Mouse (Mus musculus) forebrain, embryonic 11.5 days (tissue): ENCODE measurements at regions not wholly inside any gene's neighbourhood (a gene's known extent, or its start where the extent isn't known, plus 50 kb on each side); places are given as distances from the start of the nearest gene placed in this dataset.

Experiments used
- ATAC-seq: fragments of 200-750 bp; cut with Nextera tagmentation; replicated peaks from 2 replicates; pipeline ENCODE4 v1.8.0; 2017; ENCODE audit warnings: moderate TSS enrichment; ENCODE audit not compliant: low FRiP score
- DNase-seq: peaks from one replicate; pipeline ENCODE4 v3.0.0-alpha.2; 2017; ENCODE audit warnings: low spot score
- H3K27ac ChIP-seq: fragments of 300-500 bp; sonication (generic); 2 replicates; pipeline ENCODE4 v1.5.1; 2014; ENCODE audit warnings: low read depth, low read length
- H3K27me3 ChIP-seq: fragments of 300-500 bp; sonication (generic); 2 replicates; pipeline ENCODE4 v1.6.1; 2014; ENCODE audit warnings: mild to moderate bottlenecking, low read length, mixed read lengths; ENCODE audit not compliant: control insufficient read depth, insufficient read depth
- H3K36me3 ChIP-seq: fragments of 300-500 bp; sonication (generic); 2 replicates; pipeline ENCODE4 v1.6.1; 2014; ENCODE audit warnings: mild to moderate bottlenecking, low read length, moderate library complexity, mixed read lengths; ENCODE audit not compliant: control insufficient read depth, insufficient read depth
- H3K4me1 ChIP-seq: fragments of 300-500 bp; sonication (generic); replicated peaks from 2 replicates; pipeline ENCODE4 v1.6.1; 2014; ENCODE audit warnings: low read length, mixed read lengths; ENCODE audit not compliant: control insufficient read depth, insufficient read depth
- H3K4me2 ChIP-seq: fragments of 300-500 bp; sonication (generic); 2 replicates; pipeline ENCODE4 v1.6.1; 2014; ENCODE audit warnings: low read depth, mild to moderate bottlenecking, low read length, moderate library complexity, mixed read lengths; ENCODE audit not compliant: severe bottlenecking
- H3K4me3 ChIP-seq: fragments of 300-500 bp; sonication (generic); 2 replicates; pipeline ENCODE4 v1.5.1; 2014; ENCODE audit warnings: low read depth, low read length
- H3K9ac ChIP-seq: fragments of 300-500 bp; sonication (generic); 2 replicates; pipeline ENCODE4 v1.6.1; 2014; ENCODE audit warnings: low read length
- H3K9me3 ChIP-seq: fragments of 300-500 bp; sonication (generic); 2 replicates; pipeline ENCODE4 v1.6.1; 2016; ENCODE audit warnings: low read length, mixed read lengths; ENCODE audit not compliant: control insufficient read depth
- WGBS: fragments of 180-500 bp; shearing (Covaris S2); extraction: QIAGEN DNeasy Blood & Tissue Kit; methylation state at CpG from one replicate; pipeline ENCODE4 v1.1.7; 2014; 5-methylcytosine and 5-hydroxymethylcytosine counted together

DNA sequence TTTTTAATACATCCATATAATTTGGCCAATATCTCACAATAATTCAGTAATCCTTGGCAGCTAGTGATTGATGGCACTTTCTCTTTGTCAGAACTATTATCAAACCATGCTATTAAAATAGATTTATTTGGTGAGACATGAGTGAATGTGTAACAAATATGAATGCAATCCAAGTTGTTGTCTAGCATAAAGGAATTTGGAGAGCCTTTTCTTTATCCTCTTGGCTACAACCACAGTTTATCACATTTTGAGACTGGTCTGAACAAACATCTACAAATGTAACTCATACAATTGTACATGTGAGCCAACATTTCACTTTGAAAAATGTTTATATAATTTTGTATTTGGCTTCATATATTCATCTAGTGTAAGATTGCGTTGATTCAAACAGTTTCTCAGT lies 676.5 kb downstream of the Pcdh7 start:
- no peak for ATAC-seq
- WGBS, result 93% methylated on average over 1 of the region's 1 CpGs

DNA sequence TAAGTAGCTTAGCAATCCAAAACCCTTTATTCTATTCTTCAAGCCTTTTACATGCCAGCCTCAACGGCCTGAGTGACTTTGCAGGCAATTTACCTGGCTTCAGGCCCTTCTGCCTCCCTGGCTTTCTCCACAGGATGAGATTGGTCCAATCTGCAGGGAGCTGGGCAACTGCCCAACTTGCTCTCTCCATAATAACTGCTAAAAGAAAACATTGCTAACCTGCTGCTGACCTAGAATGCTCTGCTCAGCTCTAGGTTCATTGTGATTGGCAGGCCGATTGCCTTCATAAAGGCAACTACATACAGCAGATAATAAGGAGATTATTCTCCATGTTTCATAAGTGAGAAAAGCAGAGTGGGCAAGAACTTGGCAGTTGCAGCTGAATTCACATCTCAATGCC lies 710.5 kb downstream of the Pcdh7 start:
- 72% methylated on average over 2 of the region's 2 CpGs for WGBS
- Histone ChIP-seq H3K27ac (no peak overlapping the region), H3K36me3 (no peaks in the 10 kb centered on the region), H3K27me3 (no peaks in the 10 kb centered on the region), H3K4me1 (no peaks in the 10 kb centered on the region), H3K4me3 (no peak overlapping the region), H3K4me2 (no peak overlapping the region), H3K9ac (no peak overlapping the region), H3K9me3 (no peaks in the 10 kb centered on the region)
- DNase-seq (no peak), ATAC-seq (no peak)

More for the DNA sequence above, 676.5 kb downstream of the Pcdh7 start:
- DNase-seq, result no peak
- H3K36me3 ChIP-seq, result no peaks in the 10 kb centered on the region
- H3K27ac ChIP-seq, result no peak overlapping the region
- no peaks in the 10 kb centered on the region for H3K4me1 ChIP-seq
- H3K27me3 ChIP-seq, result no peaks in the 10 kb centered on the region
- H3K9me3 ChIP-seq, result no peaks in the 10 kb centered on the region
- H3K4me2 ChIP-seq, result no peak overlapping the region
- H3K9ac ChIP-seq, result no peak overlapping the region
- H3K4me3 ChIP-seq, result no peak overlapping the region

DNA sequence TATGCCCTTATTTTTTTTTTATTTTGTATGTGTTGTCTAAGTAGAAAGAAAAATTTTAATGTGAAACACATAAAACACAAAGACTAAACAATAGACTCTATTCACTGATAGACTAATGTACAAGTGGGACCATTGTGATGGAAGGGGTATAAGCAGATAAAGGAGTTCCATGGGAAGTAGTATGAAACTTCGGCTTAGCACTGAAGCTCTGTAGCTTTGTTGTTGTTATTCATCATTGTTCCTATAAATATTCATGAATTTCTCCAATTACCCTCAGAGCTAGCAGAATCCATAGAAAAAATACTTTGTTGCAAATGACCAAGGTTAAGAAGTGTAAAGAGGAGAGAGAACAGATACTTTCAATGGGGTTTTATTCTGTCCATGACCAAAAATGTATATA lies 718.7 kb downstream of the Pcdh7 start:
- no peaks in the 10 kb centered on the region for H3K4me1 ChIP-seq
- ATAC-seq, result peak; percentile 79

More for the DNA sequence above, 718.7 kb downstream of the Pcdh7 start:
- Histone ChIP-seq H3K9me3 (no peaks in the 10 kb centered on the region), H3K9ac (no peak overlapping the region), H3K4me3 (no peak overlapping the region), H3K4me2 (no peak overlapping the region), H3K27me3 (no peaks in the 10 kb centered on the region), H3K27ac (no peak overlapping the region), H3K36me3 (no peaks in the 10 kb centered on the region)
- 36% methylated on average over 1 of the region's 1 CpGs for WGBS
- DNase-seq, result no peak
